8 mouse cellular contexts compared by ENCODE assay signal in genomic region chr5:122372192-122372769, GRCm38 (mm10). TPM values are rescaled to one million over a fixed set of nuclear protein-coding genes. Genes with fewer than 3 reads are reported as not detected.
DNase-seq lines count a peak whose midpoint lies in the region; ATAC-seq and TF ChIP-seq lines count a peak whose summit lies in the region.

Fam216a (minus strand) TSS chr5:122372364.

- no peaks in the 10 kb centered on the region for H3K27me3 ChIP-seq in embryonic facial prominence, embryonic 13.5 days
- no peaks in the 10 kb centered on the region for H3K27me3 ChIP-seq in kidney, adult 2 months (replicated peaks; ENCODE audit: control insufficient read depth, insufficient read depth, low read length)
- H3K27me3 ChIP-seq in limb, embryonic 12.5 days: no peaks in the 10 kb centered on the region
- H3K27me3 ChIP-seq in midbrain, embryonic 15.5 days (replicated peaks): no peaks in the 10 kb centered on the region
- H3K27me3 ChIP-seq in spleen, adult 2 months (ENCODE audit: control insufficient read depth, insufficient read depth, low read length): no peaks in the 10 kb centered on the region

- WGBS in embryonic facial prominence, embryonic 13.5 days: under 1% methylated on average over 53 of the region's 53 CpGs
- under 1% methylated on average over 53 of the region's 53 CpGs for WGBS in kidney, adult 2 months
- WGBS in limb, embryonic 12.5 days: under 1% methylated on average over 53 of the region's 53 CpGs
- WGBS in midbrain, embryonic 15.5 days: under 1% methylated on average over 53 of the region's 53 CpGs
- under 1% methylated on average over 53 of the region's 53 CpGs for WGBS in spleen, adult 2 months

- peaks cover 20% of the 10 kb centered on the region for H3K4me1 ChIP-seq in embryonic facial prominence, embryonic 13.5 days
- H3K4me1 ChIP-seq in kidney, adult 2 months (ENCODE audit: control insufficient read depth, insufficient read depth, low read length): no peaks in the 10 kb centered on the region
- peaks cover 16% of the 10 kb centered on the region for H3K4me1 ChIP-seq in limb, embryonic 12.5 days (replicated peaks)
- peaks cover 23% of the 10 kb centered on the region for H3K4me1 ChIP-seq in midbrain, embryonic 15.5 days
- H3K4me1 ChIP-seq in spleen, adult 2 months (ENCODE audit: control insufficient read depth, insufficient read depth, insufficient read length): peaks cover 2% of the 10 kb centered on the region; the same call in 1 of the 2 replicates

- TF ChIP-seq CTCF in kidney, adult 2 months (conservative IDR thresholded peaks at IDR 0.05; ENCODE audit: insufficient read depth, insufficient read length, low read depth, low read length): no peak
- no peak for TF ChIP-seq CTCF in spleen, adult 2 months (IDR thresholded peaks at IDR 0.05; ENCODE audit: extremely low read depth, insufficient read depth, insufficient read length, insufficient replicate concordance)

- H3K9ac ChIP-seq in embryonic facial prominence, embryonic 13.5 days: peak within 1 kb of the TSS; percentile 87
- peak within 1 kb of the TSS; percentile 81 for H3K9ac ChIP-seq in limb, embryonic 12.5 days (replicated peaks)
- peak within 1 kb of the TSS; percentile 97 for H3K9ac ChIP-seq in midbrain, embryonic 15.5 days

- no peaks in the 10 kb centered on the region for H3K9me3 ChIP-seq in embryonic facial prominence, embryonic 13.5 days
- H3K9me3 ChIP-seq in limb, embryonic 12.5 days: no peaks in the 10 kb centered on the region
- no peaks in the 10 kb centered on the region for H3K9me3 ChIP-seq in midbrain, embryonic 15.5 days

- TF ChIP-seq POLR2A in kidney, adult 2 months (IDR thresholded peaks at IDR 0.05; ENCODE audit: low read depth, low read length): no peak
- TF ChIP-seq POLR2A in spleen, adult 2 months (IDR thresholded peaks at IDR 0.05; ENCODE audit: low read depth, low read length): peak; percentile 62

- H3K4me3 ChIP-seq in embryonic facial prominence, embryonic 13.5 days: peak within 1 kb of the TSS; percentile 81
- H3K4me3 ChIP-seq in kidney, adult 2 months (ENCODE audit: insufficient read depth, low read depth, low read length): peak within 1 kb of the TSS; percentile 85
- H3K4me3 ChIP-seq in limb, embryonic 12.5 days (replicated peaks): peak within 1 kb of the TSS; percentile 75
- H3K4me3 ChIP-seq in midbrain, embryonic 15.5 days: peak within 1 kb of the TSS; percentile 74
- H3K4me3 ChIP-seq in spleen, adult 2 months (ENCODE audit: extremely low read depth, insufficient read depth, insufficient read length): peak within 1 kb of the TSS; percentile 89

- peak; percentile 96 for DNase-seq in 3134 (ENCODE audit: extremely low read depth, insufficient read length, low spot score)
- DNase-seq in adrenal gland, postnatal 36 days: peak; percentile 99 to 100
- peak; percentile 99 to 100 for DNase-seq in heart, adult 18-20 months
- DNase-seq in kidney, adult 2 months: peak; percentile 100
- DNase-seq in spleen, adult 2 months (ENCODE audit: low read depth in 1 of 2, low spot score in 2 of 2): peak; percentile 98 to 100

- ATAC-seq in embryonic facial prominence, embryonic 13.5 days (ENCODE audit: insufficient number of reproducible peaks, insufficient read depth, low FRiP score, low TSS enrichment, low read depth): peak; percentile 88
- ATAC-seq in limb, embryonic 12.5 days (ENCODE audit: insufficient number of reproducible peaks, insufficient read depth, low FRiP score, low TSS enrichment, low read depth): peak; percentile 94
- ATAC-seq in midbrain, embryonic 15.5 days (replicated peaks): peak; percentile 96

- H3K4me2 ChIP-seq in embryonic facial prominence, embryonic 13.5 days: peak within 1 kb of the TSS; percentile 68
- H3K4me2 ChIP-seq in limb, embryonic 12.5 days: peak within 1 kb of the TSS; percentile 71
- H3K4me2 ChIP-seq in midbrain, embryonic 15.5 days: peak within 1 kb of the TSS; percentile 58

- peak within 1 kb of the TSS; percentile 95 for H3K27ac ChIP-seq in embryonic facial prominence, embryonic 13.5 days
- H3K27ac ChIP-seq in kidney, adult 2 months (ENCODE audit: insufficient read depth, low read depth, low read length): peak within 1 kb of the TSS; percentile 67
- H3K27ac ChIP-seq in limb, embryonic 12.5 days: peak within 1 kb of the TSS; percentile 96
- peak within 1 kb of the TSS; percentile 97 for H3K27ac ChIP-seq in midbrain, embryonic 15.5 days
- H3K27ac ChIP-seq in spleen, adult 2 months (ENCODE audit: insufficient read depth, low read length): peak within 1 kb of the TSS; percentile 95

- peaks cover 48% of the 10 kb centered on the region for H3K36me3 ChIP-seq in embryonic facial prominence, embryonic 13.5 days
- no peaks in the 10 kb centered on the region for H3K36me3 ChIP-seq in kidney, adult 2 months (ENCODE audit: control insufficient read depth, insufficient read depth, low read length)
- H3K36me3 ChIP-seq in limb, embryonic 12.5 days: peaks cover 52% of the 10 kb centered on the region
- H3K36me3 ChIP-seq in midbrain, embryonic 15.5 days (replicated peaks): peaks cover 21% of the 10 kb centered on the region
- H3K36me3 ChIP-seq in spleen, adult 2 months (ENCODE audit: control insufficient read depth, insufficient read depth, low read length): peaks cover 5% of the 10 kb centered on the region

RNA-seq across cellular contexts. Expression of gene Fam216a, which starts in this region (rescaled TPM):
- total RNA-seq in adrenal gland, postnatal 36 days (2021): 10 to 100 TPM; 30.2 to 38.9 TPM
- polyA plus RNA-seq in embryonic facial prominence, embryonic 13.5 days (2015; fragmentation: Nextera tagmentation; extraction: Ambion mirVana): 85.9 and 86.9 TPM in 2 replicates
- total RNA-seq in heart, adult 18-20 months (2021): 10 to 100 TPM in 1 of 2 experiments, 1 to 10 TPM in 1; 9.7 to 11.9 TPM
- polyA plus RNA-seq in kidney, adult 2 months (2012; rRNA removed): 20.7 and 20.8 TPM in 2 replicates
- polyA plus RNA-seq in limb, embryonic 12.5 days (2016; fragmentation: Nextera tagmentation; extraction: Ambion mirVana): 95.0 and 99.5 TPM in 2 replicates
- 149 and 162 TPM in 2 replicates for polyA plus RNA-seq in midbrain, embryonic 15.5 days (2015; fragmentation: Nextera tagmentation; extraction: Ambion mirVana)
- 7.4 and 10.0 TPM in 2 replicates for polyA plus RNA-seq in spleen, adult 2 months (2012; rRNA removed)

Comparison
In these comparisons a context has a peak if more than half of its experiments do, and no peak if none do; other contexts are left out.
1. Peak in every context shown above with its lines: DNase-seq, ATAC-seq, H3K4me3 ChIP-seq and H3K27ac ChIP-seq.